Mouse (Mus musculus) gastrocnemius, postnatal 36 days (tissue): Measurements from ENCODE around the gene Sh3bgrl2. TPM values are rescaled to one million over a fixed set of nuclear protein-coding genes. Genes with fewer than 3 reads are reported as not detected.
A peak's percentile ranks its signal among the peaks of the same experiment; 100 is the strongest.

ENCODE experiments used
- DNase-seq, 2 experiments: peaks; one replicate each; pipeline ENCODE4 v3.0.0; 2022
- intact Hi-C: fragments of 180-260 bp; cut with DNase I; formaldehyde crosslinking; loops from one replicate; pipeline ENCODE4 v1.15.1; 2025
- total RNA-seq, 2 experiments: library from RNA; stranded (reverse); gene quantifications; 2 replicates each; pipeline ENCODE4 v1.2.3; 2021

Sh3bgrl2 gene
- total RNA-seq, 2 experiments from 2014 or later, result 1.1 to 1.9 TPM

GRCm38 (mm10) chr9:83587116-83587515 lies 39.0 kb downstream of the Sh3bgrl2 start:
- intact Hi-C loops, result no loop called here

GRCm38 (mm10) chr9:83589063-83589462 lies 40.9 kb downstream of the Sh3bgrl2 start:
- DNase-seq, result no peak
- intact Hi-C loops, result no loop called here

More at GRCm38 (mm10) chr9:83587116-83587515, 39.0 kb downstream of the Sh3bgrl2 start:
- no peak for DNase-seq

GRCm38 (mm10) chr9:83589680-83590467 lies 41.7 kb downstream of the Sh3bgrl2 start:
- no peak for DNase-seq
- intact Hi-C loops, result no loop called here

GRCm38 (mm10) chr9:83591848-83592456 lies 43.8 kb downstream of the Sh3bgrl2 start:
- DNase-seq, result no peak
- intact Hi-C loops, result no loop called here

GRCm38 (mm10) chr9:83593811-83594210 lies 45.7 kb downstream of the Sh3bgrl2 start:
- intact Hi-C loops, result no loop called here
- no peak for DNase-seq

GRCm38 (mm10) chr9:83596132-83596531 lies 48.0 kb downstream of the Sh3bgrl2 start:
- intact Hi-C loops, result no loop called here
- no peak for DNase-seq

GRCm38 (mm10) chr9:83596646-83597481 lies 48.7 kb downstream of the Sh3bgrl2 start:
- no peak for DNase-seq
- intact Hi-C loops, result no loop called here

GRCm38 (mm10) chr9:83598047-83598446 lies 49.9 kb downstream of the Sh3bgrl2 start:
- no peak for DNase-seq
- intact Hi-C loops, result no loop called here

- no peak for DNase-seq
- intact Hi-C loops, result no loop called here
Observed at GRCm38 (mm10) chr9:83599505-83599904, 51.4 kb downstream of the Sh3bgrl2 start.

GRCm38 (mm10) chr9:83600286-83601048 lies 52.3 kb downstream of the Sh3bgrl2 start:
- DNase-seq, result no peak
- intact Hi-C loops, result no loop called here

- intact Hi-C loops, result no loop called here
- no peak for DNase-seq
Observed at GRCm38 (mm10) chr9:83602176-83602770, 54.1 kb downstream of the Sh3bgrl2 start.

GRCm38 (mm10) chr9:83603159-83603558 lies 55.0 kb downstream of the Sh3bgrl2 start:
- intact Hi-C loops, result no loop called here
- no peak for DNase-seq

- DNase-seq, result no peak
- intact Hi-C loops, result loop anchor here (5.0 kb wide), 1 partner anchor 119 kb away; no protein-coding TSS in a partner anchor
Observed at GRCm38 (mm10) chr9:83605886-83606640, 57.9 kb downstream of the Sh3bgrl2 start.

GRCm38 (mm10) chr9:83608135-83608534 lies 60.0 kb downstream of the Sh3bgrl2 start:
- DNase-seq, result no peak
- intact Hi-C loops, result loop anchor here (5.0 kb wide), 1 partner anchor 121 kb away; no protein-coding TSS in a partner anchor

GRCm38 (mm10) chr9:83609422-83610297 lies 61.5 kb downstream of the Sh3bgrl2 start:
- intact Hi-C loops, result loop anchor here (5.0 kb wide), 2 partner anchors 122 to 227 kb away; no protein-coding TSS in a partner anchor

GRCm38 (mm10) chr9:83615912-83616585 lies 67.9 kb downstream of the Sh3bgrl2 start:
- no peak for DNase-seq
- intact Hi-C loops, result no loop called here

More at GRCm38 (mm10) chr9:83609422-83610297, 61.5 kb downstream of the Sh3bgrl2 start:
- peak; percentile 41 to 52 for DNase-seq

- intact Hi-C loops, result no loop called here
- no peak for DNase-seq
Observed at GRCm38 (mm10) chr9:83616586-83617081, 68.5 kb downstream of the Sh3bgrl2 start.
